Mouse (Mus musculus) stomach, postnatal 0 days (tissue): ENCODE results near the gene Lrrc75a.

ENCODE experiments used
- CTCF ChIP-seq: IDR thresholded peaks from 2 replicates; pipeline ENCODE4 v1.5.1; 2016; ENCODE audit warnings: antibody characterized with exemption, low read depth, mild to moderate bottlenecking, moderate library complexity
- EP300 ChIP-seq: optimal IDR thresholded peaks from 2 replicates; pipeline ENCODE3; 2016; ENCODE audit warnings: antibody characterized with exemption

- TF ChIP-seq CTCF = no peak
- TF ChIP-seq EP300 = no peak
Observed at GRCm38 (mm10) chr11:62676290-62676596, 27.9 kb upstream of the Lrrc75a start.
